Mouse (Mus musculus) embryonic facial prominence, embryonic 12.5 days (tissue): Measurements from ENCODE around the gene Ptpn14. TPM values are rescaled to one million over a fixed set of nuclear protein-coding genes. Genes with fewer than 3 reads are reported as not detected.

Source experiments
- ATAC-seq: fragments of 200-750 bp; cut with Nextera tagmentation; 2 replicates; pipeline ENCODE4 v1.8.0; 2017; ENCODE audit not compliant: insufficient number of reproducible peaks, insufficient read depth, low FRiP score, low TSS enrichment
- H3K27ac ChIP-seq: fragments of 300-500 bp; sonication (generic); 2 replicates; pipeline ENCODE4 v1.5.1; 2016; ENCODE audit warnings: mild to moderate bottlenecking
- H3K27me3 ChIP-seq: fragments of 300-500 bp; sonication (generic); 2 replicates; pipeline ENCODE4 v1.6.1; 2016; ENCODE audit warnings: mild to moderate bottlenecking, moderate library complexity
- H3K36me3 ChIP-seq: fragments of 300-500 bp; sonication (generic); 2 replicates; pipeline ENCODE4 v1.6.1; 2016; ENCODE audit warnings: mild to moderate bottlenecking
- H3K4me1 ChIP-seq: fragments of 300-500 bp; sonication (generic); 2 replicates; pipeline ENCODE4 v1.6.1; 2016
- H3K4me2 ChIP-seq: fragments of 300-500 bp; sonication (generic); replicated peaks from 2 replicates; pipeline ENCODE4 v1.6.1; 2016; ENCODE audit warnings: mild to moderate bottlenecking, moderate library complexity
- H3K4me3 ChIP-seq: fragments of 300-500 bp; sonication (generic); 2 replicates; pipeline ENCODE4 v1.5.1; 2016; ENCODE audit warnings: mild to moderate bottlenecking
- H3K9ac ChIP-seq: fragments of 300-500 bp; sonication (generic); 2 replicates; pipeline ENCODE4 v1.6.1; 2016; ENCODE audit warnings: mild to moderate bottlenecking, moderate library complexity
- H3K9me3 ChIP-seq: fragments of 300-500 bp; sonication (generic); 2 replicates; pipeline ENCODE4 v1.6.1; 2016; ENCODE audit warnings: mild to moderate bottlenecking, moderate library complexity
- WGBS: fragments of 180-500 bp; shearing (Covaris S2); methylation state at CpG from one replicate; pipeline ENCODE4 v1.1.7; 2016; 5-methylcytosine and 5-hydroxymethylcytosine counted together
- polyA plus RNA-seq: library from polyadenylated mRNA; unstranded; fragments of >200 nt; fragmentation: Nextera tagmentation; extraction: Ambion mirVana; gene quantifications from 2 replicates; pipeline ENCODE4 v1.2.1, GENCODE M21; 2016

Ptpn14 gene
- polyA plus RNA-seq, 1 experiment from 2014 or later = 11.2 TPM

- Histone ChIP-seq H3K4me3 (peak overlapping the region; percentile 66), H3K4me2 (peak overlapping the region; percentile 56), H3K9me3 (no peaks in the 10 kb centered on the region), H3K36me3 (no peaks in the 10 kb centered on the region), H3K4me1 (peaks cover 47% of the 10 kb centered on the region), H3K27ac (peak overlapping the region; percentile 93), H3K27me3 (no peaks in the 10 kb centered on the region), H3K9ac (peak overlapping the region; percentile 85)
- 1% methylated on average over 22 of the region's 22 CpGs for WGBS
- peak; percentile 45 for ATAC-seq
These were observed 653 bp upstream of the Ptpn14 start for GRCm38 (mm10) chr1:189727346-189727883.

GRCm38 (mm10) chr1:189728784-189729115, 682 bp downstream of the Ptpn14 start:
- no peaks in the 10 kb centered on the region for H3K27me3 ChIP-seq
- peak overlapping the region; percentile 93 for H3K27ac ChIP-seq
- WGBS = under 1% methylated on average over 15 of the region's 15 CpGs
- H3K9me3 ChIP-seq = no peaks in the 10 kb centered on the region
- no peak for ATAC-seq
- H3K9ac ChIP-seq = peak overlapping the region; percentile 85
- peaks cover 47% of the 10 kb centered on the region for H3K4me1 ChIP-seq
- H3K4me2 ChIP-seq = peak overlapping the region; percentile 56
- H3K4me3 ChIP-seq = peak overlapping the region; percentile 66
- H3K36me3 ChIP-seq = no peaks in the 10 kb centered on the region

GRCm38 (mm10) chr1:189729141-189729815, 1.2 kb downstream of the Ptpn14 start:
- H3K27ac ChIP-seq = no peak overlapping the region
- peaks cover 47% of the 10 kb centered on the region for H3K4me1 ChIP-seq
- 9% methylated on average over 17 of the region's 17 CpGs for WGBS

GRCm38 (mm10) chr1:189731697-189732096, 3.6 kb downstream of the Ptpn14 start:
- H3K27ac ChIP-seq = peak overlapping the region; percentile 17; the same call in 1 of the 2 replicates
- peak overlapping the region; percentile 12; the same call in 1 of the 2 replicates for H3K4me2 ChIP-seq
- ATAC-seq = no peak
- no peaks in the 10 kb centered on the region for H3K9me3 ChIP-seq
- H3K36me3 ChIP-seq = no peaks in the 10 kb centered on the region
- no peak overlapping the region for H3K9ac ChIP-seq
- WGBS = 45% methylated on average over 10 of the region's 10 CpGs
- no peaks in the 10 kb centered on the region for H3K27me3 ChIP-seq
- peaks cover 40% of the 10 kb centered on the region for H3K4me1 ChIP-seq
- H3K4me3 ChIP-seq = no peak overlapping the region

More at GRCm38 (mm10) chr1:189729141-189729815, 1.2 kb downstream of the Ptpn14 start:
- H3K9me3 ChIP-seq = no peaks in the 10 kb centered on the region
- ATAC-seq = no peak
- peak overlapping the region; percentile 56 for H3K4me2 ChIP-seq
- no peaks in the 10 kb centered on the region for H3K36me3 ChIP-seq
- no peaks in the 10 kb centered on the region for H3K27me3 ChIP-seq
- H3K4me3 ChIP-seq = peak overlapping the region; percentile 66
- H3K9ac ChIP-seq = peak overlapping the region; percentile 85

GRCm38 (mm10) chr1:189732156-189732555, 4.1 kb downstream of the Ptpn14 start:
- no peak for ATAC-seq
- no peaks in the 10 kb centered on the region for H3K9me3 ChIP-seq
- H3K4me1 ChIP-seq = peaks cover 36% of the 10 kb centered on the region
- no peaks in the 10 kb centered on the region for H3K27me3 ChIP-seq
- no peak overlapping the region for H3K4me2 ChIP-seq
- H3K9ac ChIP-seq = no peak overlapping the region
- no peak overlapping the region for H3K4me3 ChIP-seq
- no peaks in the 10 kb centered on the region for H3K36me3 ChIP-seq
- H3K27ac ChIP-seq = 0 out of 2 replicates have a peak overlapping the region, but pooled peaks have one; percentile 12
- WGBS = 61% methylated on average over 8 of the region's 8 CpGs

- no peak overlapping the region for H3K4me2 ChIP-seq
- H3K9ac ChIP-seq = no peak overlapping the region
- no peaks in the 10 kb centered on the region for H3K9me3 ChIP-seq
- no peak overlapping the region for H3K27ac ChIP-seq
- H3K27me3 ChIP-seq = no peaks in the 10 kb centered on the region
- H3K4me1 ChIP-seq = peaks cover 9% of the 10 kb centered on the region
- ATAC-seq = no peak
- no peaks in the 10 kb centered on the region; the same call in 1 of the 2 replicates for H3K36me3 ChIP-seq
- H3K4me3 ChIP-seq = no peak overlapping the region
- 87% methylated on average over 7 of the region's 7 CpGs for WGBS
These were observed 12.0 kb downstream of the Ptpn14 start for GRCm38 (mm10) chr1:189740075-189740474.

DNA sequence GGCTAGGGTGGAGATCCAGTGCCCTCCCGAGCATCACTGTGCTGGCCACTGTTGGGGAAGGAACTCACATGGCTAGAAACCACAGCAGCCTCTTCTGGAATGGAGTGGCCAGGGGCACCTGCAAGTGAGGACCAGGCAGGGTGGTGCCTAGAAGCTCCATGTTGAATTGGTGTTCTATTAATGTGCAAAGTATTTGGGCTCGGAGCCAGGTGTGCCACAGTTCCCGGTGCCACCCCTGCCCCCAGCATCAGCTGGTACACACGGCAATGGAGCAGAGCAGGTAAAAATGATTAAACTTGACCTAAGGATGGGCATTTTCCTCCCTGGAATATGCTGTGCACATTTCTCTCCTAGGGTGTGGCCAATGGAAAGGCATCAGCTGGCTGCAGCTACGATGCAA, 14.0 kb downstream of the Ptpn14 start:
- no peaks in the 10 kb centered on the region for H3K27me3 ChIP-seq
- H3K9me3 ChIP-seq = no peaks in the 10 kb centered on the region
- ATAC-seq = no peak
- no peak overlapping the region for H3K27ac ChIP-seq
- no peak overlapping the region for H3K4me3 ChIP-seq
- no peaks in the 10 kb centered on the region; the same call in 1 of the 2 replicates for H3K36me3 ChIP-seq
- H3K4me1 ChIP-seq = peaks cover 19% of the 10 kb centered on the region
- H3K9ac ChIP-seq = no peak overlapping the region
- 89% methylated on average over 5 of the region's 5 CpGs for WGBS
- no peak overlapping the region for H3K4me2 ChIP-seq

GRCm38 (mm10) chr1:189743136-189743535, 15.1 kb downstream of the Ptpn14 start:
- Histone ChIP-seq H3K4me2 (no peak overlapping the region), H3K4me1 (peaks cover 19% of the 10 kb centered on the region), H3K9ac (no peak overlapping the region), H3K27me3 (no peaks in the 10 kb centered on the region), H3K4me3 (no peak overlapping the region), H3K36me3 (no peaks in the 10 kb centered on the region; the same call in 1 of the 2 replicates), H3K27ac (no peak overlapping the region), H3K9me3 (no peaks in the 10 kb centered on the region)
- no peak for ATAC-seq
- WGBS = 86% methylated on average over 5 of the region's 5 CpGs

DNA sequence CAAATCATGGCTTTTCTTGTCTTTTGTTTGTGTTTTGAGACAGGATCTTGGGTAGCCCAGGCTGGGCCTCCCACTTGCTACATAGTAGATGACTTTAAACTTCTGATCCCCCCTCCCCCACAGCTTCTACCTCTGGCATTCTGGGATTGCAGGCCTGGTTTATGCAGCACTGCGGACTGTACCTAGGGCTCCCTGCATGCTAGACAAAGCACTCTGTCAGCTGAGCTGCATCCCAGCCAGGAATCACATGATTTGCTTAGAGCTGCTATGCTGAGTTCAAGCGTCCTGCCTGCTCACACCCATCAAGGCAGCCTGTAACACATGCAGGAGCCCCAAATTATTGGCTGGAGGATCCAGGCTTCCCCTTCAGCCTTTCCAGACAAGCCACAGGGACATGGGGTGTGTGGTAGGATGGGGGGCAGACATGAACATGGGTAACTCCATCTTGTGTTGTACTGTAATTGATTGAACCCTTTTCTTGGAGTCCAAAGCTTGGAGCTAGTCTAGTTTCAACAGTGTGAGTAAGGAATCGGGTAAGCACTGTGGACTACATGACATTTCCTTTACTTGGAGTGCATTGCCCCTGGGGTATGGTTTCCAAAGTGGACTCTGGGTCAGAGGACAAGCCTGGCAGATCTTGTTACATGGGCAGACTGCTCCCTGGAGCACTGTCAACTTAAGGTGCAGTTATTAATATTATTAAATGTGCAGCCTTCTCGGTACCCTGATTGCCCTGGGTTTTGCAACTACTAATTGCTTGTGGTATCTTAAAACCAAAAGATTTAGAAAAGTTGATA, 17.0 kb downstream of the Ptpn14 start:
- Histone ChIP-seq H3K27me3 (no peaks in the 10 kb centered on the region), H3K4me1 (peaks cover 15% of the 10 kb centered on the region), H3K4me3 (no peak overlapping the region), H3K36me3 (peaks cover 3% of the 10 kb centered on the region; the same call in 1 of the 2 replicates), H3K27ac (peak overlapping the region; percentile 36; the same call in 1 of the 2 replicates), H3K4me2 (no peak overlapping the region), H3K9ac (no peak overlapping the region), H3K9me3 (no peaks in the 10 kb centered on the region)
- 15% methylated on average over 4 of the region's 4 CpGs for WGBS
- peak; percentile 64; the same call in 1 of the 2 replicates for ATAC-seq

DNA sequence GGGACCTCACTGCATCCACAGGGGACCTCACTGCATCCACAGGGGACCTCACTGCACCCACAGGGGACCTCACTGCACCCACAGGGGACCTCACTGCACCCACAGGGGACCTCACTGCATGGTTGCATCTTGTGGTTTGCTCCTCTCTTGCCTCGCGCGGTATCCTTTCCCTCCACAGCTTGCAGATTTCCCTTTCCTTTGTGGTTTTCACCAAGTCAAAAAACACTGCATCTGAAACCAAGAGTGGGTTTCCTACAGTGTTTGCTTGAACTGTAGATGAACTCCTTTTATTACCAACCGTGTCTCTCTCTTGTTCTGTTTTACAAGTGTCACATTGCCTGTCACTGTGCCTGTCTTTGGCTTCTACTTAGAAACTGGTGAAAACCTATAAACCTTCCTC, 18.5 kb downstream of the Ptpn14 start:
- Histone ChIP-seq H3K4me1 (peaks cover 15% of the 10 kb centered on the region), H3K27ac (no peak overlapping the region), H3K9me3 (no peaks in the 10 kb centered on the region), H3K36me3 (peaks cover 7% of the 10 kb centered on the region), H3K27me3 (no peaks in the 10 kb centered on the region), H3K4me2 (no peak overlapping the region), H3K4me3 (no peak overlapping the region), H3K9ac (no peak overlapping the region)
- WGBS = 70% methylated on average over 4 of the region's 4 CpGs
- ATAC-seq = no peak

- no peak overlapping the region for H3K4me3 ChIP-seq
- H3K4me2 ChIP-seq = no peak overlapping the region
- 97% methylated on average over 4 of the region's 4 CpGs for WGBS
These were observed 21.7 kb downstream of the Ptpn14 start for GRCm38 (mm10) chr1:189749789-189750188.

More at GRCm38 (mm10) chr1:189749789-189750188, 21.7 kb downstream of the Ptpn14 start:
- Histone ChIP-seq H3K9ac (no peak overlapping the region), H3K36me3 (peaks cover 7% of the 10 kb centered on the region; the same call in 1 of the 2 replicates), H3K27me3 (no peaks in the 10 kb centered on the region), H3K4me1 (peaks cover 14% of the 10 kb centered on the region), H3K9me3 (no peaks in the 10 kb centered on the region), H3K27ac (no peak overlapping the region)
- ATAC-seq = no peak
